Comparison of ENCODE assay signal across 8 mouse cellular contexts in the genomic region with DNA sequence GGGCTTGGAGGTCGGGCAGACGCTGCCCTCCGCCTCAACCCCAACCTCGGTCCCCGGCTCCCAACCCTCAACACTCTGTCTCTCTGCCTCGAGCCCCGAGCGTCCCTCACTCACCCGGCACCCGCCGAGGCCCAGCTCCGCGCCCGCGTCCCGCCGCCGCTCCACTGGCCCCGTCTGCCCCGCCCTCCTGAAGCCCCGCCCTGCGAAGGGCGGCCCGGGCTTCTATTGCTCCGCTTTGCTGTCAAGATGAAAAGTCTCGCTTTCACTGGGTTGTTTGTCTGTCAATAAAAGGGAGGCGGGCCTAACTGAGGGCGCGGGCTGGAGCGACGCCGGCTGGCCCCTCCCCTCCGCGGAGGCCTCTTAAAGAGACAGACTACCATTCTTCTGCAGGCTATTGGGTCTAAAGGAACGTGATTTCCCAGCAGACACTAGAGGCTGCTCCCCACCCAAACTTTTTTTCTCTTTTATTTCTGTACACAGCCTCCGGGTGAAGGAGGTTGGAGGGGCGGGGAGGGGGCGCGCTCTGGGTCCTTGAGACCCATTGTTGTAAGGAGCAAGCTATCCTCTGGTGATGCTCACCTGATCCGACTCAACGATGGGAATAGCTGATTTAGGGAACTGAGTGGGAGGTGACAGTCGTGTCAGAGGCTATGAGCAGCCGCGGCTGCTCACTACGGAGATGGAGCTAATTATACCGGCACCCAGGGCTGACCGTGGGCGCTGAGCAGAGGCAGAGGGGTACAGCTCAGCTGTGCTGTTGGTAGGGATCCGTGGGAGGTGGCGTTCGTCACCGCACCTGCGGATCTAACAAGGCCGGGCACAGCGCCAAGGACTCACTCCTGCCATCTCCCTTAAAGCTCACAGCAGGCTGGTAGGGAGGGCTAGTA. TPM values are rescaled to one million over a fixed set of nuclear protein-coding genes. Genes with fewer than 3 reads are reported as not detected.
DNase-seq lines count a peak whose midpoint lies in the region; ATAC-seq and TF ChIP-seq lines count a peak whose summit lies in the region.

A gene (minus strand): TSS at position 176 of the 887 bp plus-strand sequence.

- no peak for TF ChIP-seq CTCF in C2C12 (IDR thresholded peaks at IDR 0.05; ENCODE audit: control insufficient read depth, insufficient read depth, insufficient read length)
- TF ChIP-seq CTCF in brain, embryonic 14.5 days (IDR thresholded peaks at IDR 0.05; ENCODE audit: borderline replicate concordance, extremely low read depth, insufficient read depth, insufficient read length) = no peak
- TF ChIP-seq CTCF in liver, adult 2 months (IDR thresholded peaks at IDR 0.05; ENCODE audit: low read depth, low read length) = no peak

- H3K27ac ChIP-seq in heart, embryonic 11.5 days (ENCODE audit: low read depth, low read length) = peak within 1 kb of the TSS; percentile 79
- H3K27ac ChIP-seq in kidney, embryonic 16.5 days (ENCODE audit: low read length) = peak within 1 kb of the TSS; percentile 73
- H3K27ac ChIP-seq in liver, adult 2 months (replicated peaks; ENCODE audit: insufficient read depth, low read depth, low read length) = no peak within 1 kb of the TSS; the same call in 1 of the 2 replicates

- H3K9ac ChIP-seq in heart, embryonic 11.5 days (ENCODE audit: low read depth, low read length) = peak within 1 kb of the TSS; percentile 95
- H3K9ac ChIP-seq in kidney, embryonic 16.5 days (replicated peaks; ENCODE audit: low read length) = peak within 1 kb of the TSS; percentile 92
- H3K9ac ChIP-seq in liver, adult 2 months (ENCODE audit: low read depth, low read length) = peak within 1 kb of the TSS; percentile 81

- H3K4me2 ChIP-seq in heart, embryonic 11.5 days = peak within 1 kb of the TSS; percentile 94
- peak within 1 kb of the TSS; percentile 94 for H3K4me2 ChIP-seq in kidney, embryonic 16.5 days (replicated peaks; ENCODE audit: low read depth, low read length)
- peak within 1 kb of the TSS; percentile 98 for H3K4me2 ChIP-seq in myocyte (ENCODE audit: low read depth)

- DNase-seq in brain, embryonic 14.5 days (ENCODE audit: low read depth) = peak; percentile 99
- peak; percentile 86 for DNase-seq in liver, adult 2 months (ENCODE audit: extremely low read depth, low read depth, low spot score)
- DNase-seq in splenic B cell, adult 2 months (ENCODE audit: low read depth, low spot score) = peak; percentile 98

- H3K27me3 ChIP-seq in C2C12 (ENCODE audit: control insufficient read depth, insufficient read depth, insufficient read length) = peaks cover 3% of the 10 kb centered on the region
- H3K27me3 ChIP-seq in erythroblast, embryonic 14.5 days (ENCODE audit: control insufficient read depth) = peaks cover 8% of the 10 kb centered on the region; the same call in 1 of the 2 replicates
- no peaks in the 10 kb centered on the region; the same call in 1 of the 2 replicates for H3K27me3 ChIP-seq in heart, embryonic 11.5 days (ENCODE audit: control insufficient read depth, insufficient read depth, low read length)
- no peaks in the 10 kb centered on the region for H3K27me3 ChIP-seq in kidney, embryonic 16.5 days (ENCODE audit: insufficient read depth, low read length)
- H3K27me3 ChIP-seq in liver, adult 2 months (ENCODE audit: control insufficient read depth, insufficient read depth, low read length) = no peaks in the 10 kb centered on the region
- no peaks in the 10 kb centered on the region for H3K27me3 ChIP-seq in myocyte (ENCODE audit: control insufficient read depth, insufficient read depth, insufficient read length)
- H3K27me3 ChIP-seq in splenic B cell, adult 2 months (ENCODE audit: control insufficient read depth, insufficient read depth, low read length, poor library complexity, severe bottlenecking) = no peaks in the 10 kb centered on the region

- H3ac ChIP-seq in C2C12 (ENCODE audit: control insufficient read depth, insufficient read length, low read depth) (peak within 1 kb of the TSS; percentile 99), myocyte (ENCODE audit: control insufficient read depth, insufficient read length) (peak within 1 kb of the TSS; percentile 42)

- H3K79me2 ChIP-seq in C2C12 (ENCODE audit: control insufficient read depth, insufficient read depth) (peaks cover 47% of the 10 kb centered on the region), myocyte (ENCODE audit: control insufficient read depth, insufficient read depth) (peaks cover 44% of the 10 kb centered on the region)
- H3K79me2 ChIP-seq in liver, adult 2 months (ENCODE audit: control insufficient read depth, insufficient read depth, low read length) = peaks cover 28% of the 10 kb centered on the region; the same call in 1 of the 2 replicates

- H3K4me3 ChIP-seq in C2C12 (ENCODE audit: insufficient read depth, poor library complexity, severe bottlenecking) (peak within 1 kb of the TSS; percentile 85), myocyte (peak within 1 kb of the TSS; percentile 78)
- peak within 1 kb of the TSS; percentile 85 for H3K4me3 ChIP-seq in erythroblast, embryonic 14.5 days (replicated peaks)
- H3K4me3 ChIP-seq in heart, embryonic 11.5 days (ENCODE audit: low read depth, low read length) = peak within 1 kb of the TSS; percentile 92
- H3K4me3 ChIP-seq in kidney, embryonic 16.5 days (ENCODE audit: low read length) = peak within 1 kb of the TSS; percentile 99
- peak within 1 kb of the TSS; percentile 84 for H3K4me3 ChIP-seq in liver, adult 2 months (ENCODE audit: insufficient read depth, low read depth, low read length)

- peak; percentile 88 for TF ChIP-seq POLR2A in brain, embryonic 14.5 days (IDR thresholded peaks at IDR 0.05; ENCODE audit: borderline replicate concordance, extremely low read depth, insufficient read depth, insufficient read length, poor library complexity, severe bottlenecking)
- TF ChIP-seq POLR2A in liver, adult 2 months (IDR thresholded peaks at IDR 0.05; ENCODE audit: extremely low read depth, insufficient read depth, low read length) = peak; percentile 47; the same call in 1 of the 2 replicates
- peak; percentile 81 for TF ChIP-seq POLR2A in myocyte (IDR thresholded peaks at IDR 0.05; ENCODE audit: insufficient read length, low read depth)

- peaks cover 53% of the 10 kb centered on the region for H3K4me1 ChIP-seq in erythroblast, embryonic 14.5 days (ENCODE audit: control insufficient read depth)
- H3K4me1 ChIP-seq in heart, embryonic 11.5 days (ENCODE audit: control insufficient read depth, insufficient read depth, low read length) = peaks cover 28% of the 10 kb centered on the region
- peaks cover 51% of the 10 kb centered on the region for H3K4me1 ChIP-seq in kidney, embryonic 16.5 days (ENCODE audit: insufficient read depth, low read length)
- peaks cover 14% of the 10 kb centered on the region; the same call in 1 of the 2 replicates for H3K4me1 ChIP-seq in liver, adult 2 months (ENCODE audit: control insufficient read depth, insufficient read depth, low read length)

- ATAC-seq in heart, embryonic 11.5 days (replicated peaks; ENCODE audit: insufficient number of reproducible peaks, low FRiP score, low TSS enrichment) = peak; percentile 97
- peak; percentile 97 for ATAC-seq in kidney, embryonic 16.5 days (ENCODE audit: low FRiP score, low TSS enrichment)

- 0% methylated on average over 51 of the region's 55 CpGs for WGBS in heart, embryonic 11.5 days (ENCODE audit: insufficient replicate concordance)
- 0% methylated on average over 55 of the region's 55 CpGs for WGBS in kidney, embryonic 16.5 days
- under 1% methylated on average over 55 of the region's 55 CpGs for WGBS in liver, adult 2 months

- H3K9me3 ChIP-seq in erythroblast, embryonic 14.5 days (ENCODE audit: control insufficient read depth, low read length) = no peaks in the 10 kb centered on the region
- H3K9me3 ChIP-seq in heart, embryonic 11.5 days (replicated peaks; ENCODE audit: control insufficient read depth, low read length) = no peaks in the 10 kb centered on the region
- peaks cover 6% of the 10 kb centered on the region for H3K9me3 ChIP-seq in kidney, embryonic 16.5 days (ENCODE audit: low read length)

- H3K36me3 ChIP-seq in C2C12 (ENCODE audit: control insufficient read depth, insufficient read depth) (peaks cover 14% of the 10 kb centered on the region), myocyte (ENCODE audit: control insufficient read depth, insufficient read depth) (no peaks in the 10 kb centered on the region)
- H3K36me3 ChIP-seq in erythroblast, embryonic 14.5 days (ENCODE audit: control insufficient read depth) = no peaks in the 10 kb centered on the region; the same call in 1 of the 2 replicates
- H3K36me3 ChIP-seq in heart, embryonic 11.5 days (ENCODE audit: control insufficient read depth, insufficient read depth, low read length) = no peaks in the 10 kb centered on the region
- H3K36me3 ChIP-seq in kidney, embryonic 16.5 days (ENCODE audit: insufficient read depth, low read length) = peaks cover 3% of the 10 kb centered on the region; the same call in 1 of the 2 replicates
- no peaks in the 10 kb centered on the region for H3K36me3 ChIP-seq in liver, adult 2 months (ENCODE audit: control insufficient read depth, insufficient read depth, low read length)
- no peaks in the 10 kb centered on the region for H3K36me3 ChIP-seq in splenic B cell, adult 2 months (ENCODE audit: control insufficient read depth, insufficient read depth, low read length, poor library complexity, severe bottlenecking)

- H3K79me3 ChIP-seq in C2C12 (ENCODE audit: low read depth) = peaks cover 32% of the 10 kb centered on the region

TF ChIP-seq in C2C12, 6 proteins besides CTCF, POLR2A, EP300 and RAD21:
- no peak for TF ChIP-seq MYOG (IDR thresholded peaks at IDR 0.05; ENCODE audit: control insufficient read depth, extremely low read depth, insufficient read length)
- TF ChIP-seq CEBPB (IDR thresholded peaks at IDR 0.05; ENCODE audit: low read depth) = no peak
- TF ChIP-seq MYOD1 (IDR thresholded peaks at IDR 0.05; ENCODE audit: control insufficient read depth, insufficient read length, low read depth) = no peak
- no peak for TF ChIP-seq USF1 (IDR thresholded peaks at IDR 0.05; ENCODE audit: low read depth)
- TF ChIP-seq MAX (IDR thresholded peaks at IDR 0.05) = no peak
TF ChIP-seq in C2C12: peak in this region for 0.

TF ChIP-seq in myocyte, 11 proteins besides CTCF, POLR2A, EP300 and RAD21 (continues in another document):
- no peak for TF ChIP-seq TCF12 (IDR thresholded peaks at IDR 0.05; ENCODE audit: insufficient read depth, poor library complexity, severe bottlenecking)
- TF ChIP-seq TCF3 (IDR thresholded peaks at IDR 0.05; ENCODE audit: insufficient read length, low read depth) = no peak
- TF ChIP-seq MYOD1 (IDR thresholded peaks at IDR 0.05; ENCODE audit: control insufficient read depth in 1 of 3, insufficient read length in 2 of 3, low read depth in 2 of 3) = peak in 1 of 3 experiments; percentile 88
- TF ChIP-seq MAX (IDR thresholded peaks at IDR 0.05; ENCODE audit: low read depth) = no peak

RNA-seq across cellular contexts. Expression of the gene that starts here (rescaled TPM):
- polyA plus RNA-seq in C2C12 (2012; fragmentation: generic; extraction: Trizol) = 26.4 TPM
- 114 and 125 TPM in 2 replicates for polyA plus RNA-seq in brain, embryonic 14.5 days (2012; rRNA removed)
- polyA plus RNA-seq in erythroblast, embryonic 14.5 days (2012) = 0.78 and 0.94 TPM in 2 replicates
- polyA plus RNA-seq in heart, embryonic 11.5 days (2014; fragmentation: Nextera tagmentation; extraction: Ambion mirVana) = 50.6 and 59.5 TPM in 2 replicates
- polyA plus RNA-seq in kidney, embryonic 16.5 days (2015; fragmentation: Nextera tagmentation; extraction: Ambion mirVana) = 88.4 and 93.7 TPM in 2 replicates
- 5.2 and 7.0 TPM in 2 replicates for total RNA-seq in liver, adult 2 months (2014; rRNA removed)
- polyA plus RNA-seq in liver, adult 2 months (2012; rRNA removed) = 10.9 and 17.5 TPM in 2 replicates
- polyA plus RNA-seq in myocyte (2012; fragmentation: generic; extraction: Trizol) = 20.4 TPM
